Mouse (Mus musculus) liver, adult 2 months (tissue): ENCODE data around the gene Krt33a. TPM values are rescaled to one million over a fixed set of nuclear protein-coding genes. Genes with fewer than 3 reads are reported as not detected.

ENCODE experiments used
- DNase-seq: peaks from one replicate; pipeline ENCODE4 v3.0.0-alpha.2; 2011; ENCODE audit warnings: low read depth, low spot score; ENCODE audit errors: extremely low read depth
- H3K27ac ChIP-seq: fragments of 200-500 bp; replicated peaks from 2 replicates; pipeline ENCODE4 v1.5.1; 2012; ENCODE audit warnings: low read depth, mild to moderate bottlenecking, control low read depth, inconsistent platforms, low read length; ENCODE audit not compliant: insufficient read depth
- H3K27me3 ChIP-seq: fragments of 200-500 bp; 2 replicates; pipeline ENCODE4 v1.6.1; 2012; ENCODE audit warnings: mild to moderate bottlenecking, moderate library complexity, low read length, inconsistent platforms; ENCODE audit not compliant: control insufficient read depth, insufficient read depth
- H3K36me3 ChIP-seq: fragments of 200-500 bp; 2 replicates; pipeline ENCODE4 v1.6.1; 2012; ENCODE audit warnings: low read length, inconsistent platforms; ENCODE audit not compliant: control insufficient read depth, insufficient read depth
- H3K4me1 ChIP-seq: fragments of 200-500 bp; 2 replicates; pipeline ENCODE4 v1.6.1; 2011; ENCODE audit warnings: low read length; ENCODE audit not compliant: control insufficient read depth, insufficient read depth
- H3K4me3 ChIP-seq: fragments of 200-500 bp; 2 replicates; pipeline ENCODE4 v1.5.1; 2011; ENCODE audit warnings: low read depth, mild to moderate bottlenecking, control low read depth, low read length, moderate library complexity; ENCODE audit not compliant: insufficient read depth
- H3K79me2 ChIP-seq: fragments of 200-500 bp; 2 replicates; pipeline ENCODE4 v1.6.1; 2012; ENCODE audit warnings: inconsistent platforms, mild to moderate bottlenecking, low read length, moderate library complexity; ENCODE audit not compliant: control insufficient read depth, insufficient read depth
- H3K9ac ChIP-seq: fragments of 200-500 bp; 2 replicates; pipeline ENCODE4 v1.6.1; 2012; ENCODE audit warnings: low read depth, mild to moderate bottlenecking, control low read depth, inconsistent platforms, low read length
- CTCF ChIP-seq: fragments of 200-500 bp; IDR thresholded peaks from 2 replicates; pipeline ENCODE4 v1.5.1; 2011; ENCODE audit warnings: low read depth, low read length, control low read depth
- POLR2A ChIP-seq: fragments of 200-500 bp; IDR thresholded peaks from 2 replicates; pipeline ENCODE4 v1.6.1; 2011; ENCODE audit warnings: low read length, control low read depth; ENCODE audit not compliant: insufficient read depth; ENCODE audit errors: extremely low read depth
- WGBS: fragments of 180-500 bp; shearing (Covaris S2); methylation state at CpG from one replicate; pipeline ENCODE4 v1.1.7; 2018; 5-methylcytosine and 5-hydroxymethylcytosine counted together
- polyA plus RNA-seq: library from polyadenylated mRNA; depleted of rRNA; stranded (reverse); fragments of >200 nt; gene quantifications from 2 replicates; pipeline ENCODE4 v1.2.3, GENCODE M21; 2012
- total RNA-seq: library from RNA; depleted of rRNA; stranded (reverse); fragments of >200 nt; gene quantifications from 2 replicates; pipeline ENCODE4 v1.2.3, GENCODE M21; 2014

The Krt33a gene
- total and polyA plus RNA-seq, 2 experiments, result not detected

DNA sequence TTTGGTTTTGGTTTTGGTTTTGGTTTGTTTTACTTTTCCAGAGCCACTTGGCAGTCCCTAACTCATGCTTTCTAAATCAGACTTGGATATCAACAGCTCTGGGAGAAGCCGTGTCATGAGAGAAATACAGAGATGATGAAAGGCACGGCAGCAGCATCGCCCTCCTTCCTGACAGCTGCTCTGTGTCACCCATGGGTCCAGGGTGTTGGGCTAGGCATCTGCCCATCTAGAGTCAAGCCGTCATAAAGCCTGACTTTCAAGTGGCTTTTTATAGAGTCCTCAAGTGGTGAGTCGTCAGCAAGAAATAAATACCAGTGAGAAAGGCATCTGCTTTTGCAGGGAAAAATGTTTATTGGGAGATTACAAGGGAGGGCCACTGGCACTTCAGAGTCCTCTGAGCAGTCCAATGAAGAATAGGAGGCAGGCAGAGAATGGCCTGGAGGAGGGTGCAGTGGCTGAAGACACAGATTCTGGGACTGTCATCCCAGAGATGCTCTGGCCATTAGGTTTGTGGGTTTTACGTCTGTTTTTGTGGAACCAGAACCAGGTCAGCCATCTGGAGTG lies 30.4 kb upstream of the Krt33a start:
- 82% methylated on average over 6 of the region's 6 CpGs for WGBS
- DNase-seq, result no peak
- Histone ChIP-seq H3K27me3 (0 out of 2 replicates have a peak, but pooled peaks cover 3% of the 10 kb centered on the region), H3K36me3 (no peaks in the 10 kb centered on the region), H3K27ac (no peak overlapping the region), H3K79me2 (no peaks in the 10 kb centered on the region), H3K9ac (no peak overlapping the region), H3K4me3 (no peak overlapping the region), H3K4me1 (no peaks in the 10 kb centered on the region)
- TF ChIP-seq CTCF (no peak), POLR2A (no peak)

DNA sequence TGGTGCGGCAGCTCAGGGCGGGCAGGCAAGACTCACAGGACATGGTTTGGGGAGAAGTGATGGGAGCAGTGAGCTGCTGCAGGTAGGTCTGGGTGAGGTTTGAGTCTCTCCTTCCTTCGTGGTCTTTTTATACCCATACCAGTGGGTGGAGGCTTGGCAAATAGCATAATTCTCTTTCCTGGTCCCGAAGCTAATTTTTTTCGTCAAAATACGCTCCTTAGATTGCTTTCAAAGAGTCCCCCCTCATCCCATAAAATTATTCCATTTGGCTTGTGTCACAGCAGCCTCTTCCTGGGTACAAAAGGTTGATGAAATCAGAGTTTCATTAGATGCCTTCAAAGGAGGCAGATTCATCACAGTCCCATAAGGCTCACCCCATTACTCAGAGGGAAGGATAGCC lies 25.4 kb upstream of the Krt33a start, which contains the start of gene Krt34:
TSS of gene Krt34 (minus strand) at position 101 of the 400 bp plus-strand sequence.
- no peak for DNase-seq
- TF ChIP-seq CTCF (no peak), POLR2A (no peak)
- no peak within 1 kb of the TSS for H3K4me3 ChIP-seq
- H3K27ac ChIP-seq, result no peak within 1 kb of the TSS
- WGBS, result 81% methylated on average over 6 of the region's 6 CpGs
- H3K36me3 ChIP-seq, result no peaks in the 10 kb centered on the region
- no peak within 1 kb of the TSS for H3K9ac ChIP-seq
- peaks cover 5% of the 10 kb centered on the region; the same call in 1 of the 2 replicates for H3K27me3 ChIP-seq
- no peaks in the 10 kb centered on the region for H3K4me1 ChIP-seq
- H3K79me2 ChIP-seq, result no peaks in the 10 kb centered on the region

DNA sequence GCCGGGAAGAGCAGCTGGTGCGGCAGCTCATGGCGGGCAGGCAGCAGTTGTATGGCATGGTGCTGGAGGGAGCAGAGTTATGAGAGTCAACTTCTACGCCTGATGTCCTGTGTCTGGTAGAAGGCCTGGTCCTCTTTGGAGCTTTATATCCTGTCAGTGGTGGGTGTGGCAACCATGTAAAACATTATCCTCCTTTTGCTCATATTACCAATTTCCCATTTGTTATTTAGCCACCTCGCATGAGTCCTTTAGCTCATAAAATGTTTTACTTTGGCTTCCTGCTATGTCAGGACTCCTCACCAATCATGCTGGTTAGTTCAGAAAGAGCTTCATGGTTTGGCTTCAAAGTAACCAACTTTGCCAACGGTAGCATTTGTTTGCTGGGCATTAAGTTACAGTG lies 13.8 kb upstream of the Krt33a start, which contains the start of gene Krt33b:
TSS of gene Krt33b (minus strand) at position 101 of the 400 bp plus-strand sequence.
- TF ChIP-seq POLR2A, result no peak
- TF ChIP-seq CTCF, result no peak
- whole genome bisulfite sequencing, result 87% methylated on average over 6 of the region's 6 CpGs
- H3K27me3 ChIP-seq, result no peaks in the 10 kb centered on the region

DNA sequence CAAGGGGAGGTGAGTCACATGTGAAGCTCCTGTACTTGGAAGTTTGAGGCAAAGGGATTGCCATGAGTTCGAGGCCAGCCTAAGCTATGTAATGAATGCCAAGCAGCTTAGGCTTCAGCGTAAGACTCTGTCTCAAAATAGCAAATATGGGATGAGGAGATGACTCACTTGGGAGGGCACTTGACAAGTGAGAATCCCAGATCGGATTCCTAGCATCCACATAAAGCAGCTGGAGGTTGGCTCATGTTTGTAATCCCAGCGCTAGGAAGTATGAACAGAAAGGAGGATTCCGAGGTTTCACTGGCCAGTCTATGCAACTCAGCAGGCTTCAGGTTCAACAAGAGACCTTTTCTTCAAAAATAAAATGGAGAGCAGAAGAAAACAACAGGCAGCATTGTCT lies 5.4 kb upstream of the Krt33a start:
- Histone ChIP-seq H3K4me1 (no peaks in the 10 kb centered on the region), H3K9ac (no peak overlapping the region), H3K79me2 (no peaks in the 10 kb centered on the region), H3K36me3 (no peaks in the 10 kb centered on the region), H3K4me3 (no peak overlapping the region), H3K27me3 (no peaks in the 10 kb centered on the region), H3K27ac (no peak overlapping the region)
- DNase-seq, result no peak
- TF ChIP-seq POLR2A, result no peak
- no peak for TF ChIP-seq CTCF
- 69% methylated on average over 5 of the region's 5 CpGs for WGBS

More for the DNA sequence above, 13.8 kb upstream of the Krt33a start, which contains the start of gene Krt33b:
- no peak for DNase-seq
- Histone ChIP-seq H3K4me1 (no peaks in the 10 kb centered on the region), H3K36me3 (no peaks in the 10 kb centered on the region), H3K4me3 (no peak within 1 kb of the TSS), H3K27ac (no peak within 1 kb of the TSS), H3K9ac (no peak within 1 kb of the TSS), H3K79me2 (no peaks in the 10 kb centered on the region)

DNA sequence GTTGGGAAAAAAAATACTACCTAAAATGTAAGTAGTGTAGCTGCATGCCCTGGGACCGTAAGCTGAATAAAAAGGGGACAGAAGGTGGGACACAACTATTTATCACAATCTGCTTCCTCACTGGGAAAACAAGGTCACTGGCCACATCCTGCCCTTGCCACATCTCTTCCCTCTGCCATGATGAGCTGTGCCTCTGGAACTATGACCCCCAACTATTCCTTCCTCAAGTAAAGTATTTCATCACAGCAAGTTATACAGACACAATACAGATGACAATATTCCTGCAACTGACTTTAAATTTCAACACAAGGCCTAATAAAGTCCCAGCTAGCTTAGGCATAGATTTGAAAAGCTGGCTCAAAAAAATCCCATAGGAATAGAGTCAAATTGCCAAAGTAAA lies 3.5 kb upstream of the Krt33a start:
- no peak for DNase-seq
- Histone ChIP-seq H3K9ac (no peak overlapping the region), H3K36me3 (no peaks in the 10 kb centered on the region), H3K79me2 (no peaks in the 10 kb centered on the region), H3K27ac (no peak overlapping the region), H3K4me3 (no peak overlapping the region), H3K27me3 (no peaks in the 10 kb centered on the region), H3K4me1 (no peaks in the 10 kb centered on the region)
- WGBS, result 74% methylated on average over 1 of the region's 1 CpGs
- TF ChIP-seq POLR2A (no peak), CTCF (no peak)

DNA sequence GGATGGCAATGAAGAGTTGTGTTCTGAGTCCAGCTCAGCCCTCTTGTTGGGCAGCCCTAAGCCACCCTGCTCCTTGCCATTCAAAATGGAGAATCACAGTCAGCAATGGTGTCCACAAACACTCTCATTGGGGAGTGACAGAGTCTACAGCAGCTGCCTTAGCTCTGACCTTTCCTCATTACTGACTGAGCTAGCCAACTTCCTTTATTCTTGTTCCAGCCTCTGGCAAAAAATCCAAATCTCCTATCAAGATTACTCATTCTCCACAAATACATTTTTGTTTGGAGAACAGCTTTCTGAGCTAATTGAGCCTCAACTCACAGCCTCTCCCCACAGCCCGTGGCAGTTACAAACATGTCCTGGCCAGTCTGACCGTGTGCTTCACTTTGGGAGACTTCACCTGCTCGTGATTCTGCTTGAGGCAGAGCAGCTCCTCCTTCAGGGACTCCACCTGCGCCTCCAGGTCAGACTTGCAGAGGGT lies 2.3 kb downstream of the Krt33a start:
- TF ChIP-seq CTCF, result no peak
- DNase-seq, result no peak
- WGBS, result 49% methylated on average over 4 of the region's 4 CpGs
- no peaks in the 10 kb centered on the region for H3K79me2 ChIP-seq
- no peak overlapping the region for H3K27ac ChIP-seq
- no peak overlapping the region for H3K9ac ChIP-seq
- no peaks in the 10 kb centered on the region for H3K36me3 ChIP-seq
- no peaks in the 10 kb centered on the region for H3K27me3 ChIP-seq
- no peak overlapping the region for H3K4me3 ChIP-seq
- H3K4me1 ChIP-seq, result no peaks in the 10 kb centered on the region
